Comparison of ENCODE assay signal across 9 mouse cellular contexts in genomic region chr10:41812566-41812965, GRCm38 (mm10). TPM values are rescaled to one million over a fixed set of nuclear protein-coding genes. Genes with fewer than 3 reads are reported as not detected.
DNase-seq lines count a peak whose midpoint lies in the region; ATAC-seq and TF ChIP-seq lines count a peak whose summit lies in the region.
"Had no signal": no experiment of that assay in that cellular context is flagged by ENCODE, and none has a peak within 500 bp of the region (broad histone marks: within the 10 kb centered on the region; RNA-seq: fewer than 3 reads in every experiment).

No protein-coding gene starts in this region.

- DNase-seq in left cerebral cortex, adult 2 months (ENCODE audit: extremely low spot score in 1 of 2, low spot score in 2 of 2): no peak
- no peak for DNase-seq in left cerebral cortex, postnatal 36 days (ENCODE audit: low spot score in 2 of 2)
- peak; percentile 6 for DNase-seq in forebrain, embryonic 10.5 days (ENCODE audit: extremely low spot score, low spot score)
- DNase-seq in spleen, postnatal 36 days (ENCODE audit: low spot score in 2 of 2): no peak
- no peak for DNase-seq in layer of hippocampus, postnatal 36 days
- no peak for DNase-seq in kidney, postnatal 4 days
- DNase-seq: cerebellum, postnatal 36 days had no signal

- H3K27ac ChIP-seq in left cerebral cortex, adult 2 months: no peak overlapping the region
- H3K27ac ChIP-seq in forebrain, embryonic 10.5 days: no peak overlapping the region
- no peak overlapping the region for H3K27ac ChIP-seq in intestine, postnatal 0 days (ENCODE audit: low read depth, low read length)
- H3K27ac ChIP-seq in neural tube, embryonic 12.5 days: no peak overlapping the region

- H3K4me2 ChIP-seq in intestine, postnatal 0 days (replicated peaks; ENCODE audit: low read depth): peak overlapping the region; percentile 86
- peak overlapping the region; percentile 77 for H3K4me2 ChIP-seq in neural tube, embryonic 12.5 days (replicated peaks)

- intact Hi-C loops in left cerebral cortex, adult 2 months (cut with DNase I): loop anchor here (5.0 to 10.0 kb wide), 2 partner anchors 290 to 952 kb away; partner anchors contain the start of gene Sec63
- intact Hi-C loops in left cerebral cortex, postnatal 36 days (cut with DNase I): loop anchor here (5.0 kb wide), 2 partner anchors 295 to 465 kb away; partner anchors contain the start of genes Cd164 and Foxo3

- H3K36me3 ChIP-seq in forebrain, embryonic 10.5 days (replicated peaks): no peaks in the 10 kb centered on the region
- no peaks in the 10 kb centered on the region for H3K36me3 ChIP-seq in intestine, postnatal 0 days (ENCODE audit: control insufficient read depth, insufficient read depth)
- no peaks in the 10 kb centered on the region for H3K36me3 ChIP-seq in neural tube, embryonic 12.5 days

- no peak overlapping the region for H3K9ac ChIP-seq in intestine, postnatal 0 days (ENCODE audit: low read depth, low read length)
- no peak overlapping the region for H3K9ac ChIP-seq in neural tube, embryonic 12.5 days

- H3K9me3 ChIP-seq in forebrain, embryonic 10.5 days: no peaks in the 10 kb centered on the region; the same call in 1 of the 2 replicates
- H3K9me3 ChIP-seq in intestine, postnatal 0 days (ENCODE audit: control insufficient read depth): no peaks in the 10 kb centered on the region
- H3K9me3 ChIP-seq in neural tube, embryonic 12.5 days: no peaks in the 10 kb centered on the region

- peaks cover 44% of the 10 kb centered on the region for H3K4me1 ChIP-seq in forebrain, embryonic 10.5 days
- 0 out of 2 replicates have a peak, but pooled peaks cover 12% of the 10 kb centered on the region for H3K4me1 ChIP-seq in intestine, postnatal 0 days (replicated peaks; ENCODE audit: control insufficient read depth, insufficient read depth, low read length)
- H3K4me1 ChIP-seq in neural tube, embryonic 12.5 days: peaks cover 30% of the 10 kb centered on the region

- 86% methylated on average over 6 of the region's 6 CpGs for WGBS in forebrain, embryonic 10.5 days
- WGBS in intestine, postnatal 0 days: 66% methylated on average over 6 of the region's 6 CpGs
- WGBS in neural tube, embryonic 12.5 days: 77% methylated on average over 6 of the region's 6 CpGs

- no peak for ATAC-seq in intestine, postnatal 0 days
- no peak for ATAC-seq in neural tube, embryonic 12.5 days (ENCODE audit: low FRiP score, low read depth)

- H3K27me3 ChIP-seq in forebrain, embryonic 10.5 days (ENCODE audit: poor library complexity, severe bottlenecking): no peaks in the 10 kb centered on the region
- H3K27me3 ChIP-seq in intestine, postnatal 0 days (replicated peaks; ENCODE audit: control insufficient read depth, insufficient read depth, low read length): no peaks in the 10 kb centered on the region
- no peaks in the 10 kb centered on the region for H3K27me3 ChIP-seq in neural tube, embryonic 12.5 days (replicated peaks)

- peak overlapping the region; percentile 87 for H3K4me3 ChIP-seq in left cerebral cortex, adult 2 months
- peak overlapping the region; percentile 74 for H3K4me3 ChIP-seq in forebrain, embryonic 10.5 days
- no peak overlapping the region; the same call in 1 of the 2 replicates for H3K4me3 ChIP-seq in intestine, postnatal 0 days (ENCODE audit: low read depth, low read length)
- peak overlapping the region; percentile 10; the same call in 1 of the 2 replicates for H3K4me3 ChIP-seq in neural tube, embryonic 12.5 days

- no peak for TF ChIP-seq CTCF in left cerebral cortex, adult 2 months (IDR thresholded peaks at IDR 0.05)
- no peak for TF ChIP-seq CTCF in intestine, postnatal 0 days (IDR thresholded peaks at IDR 0.05; ENCODE audit: low read depth)

RNA-seq across cellular contexts. Expression of gene Sesn1, which starts 2.8 kb away (rescaled TPM):
- 10 to 100 TPM; 50.7 to 51.4 TPM for total RNA-seq in left cerebral cortex, adult 2 months (2021)
- 10 to 100 TPM; 49.6 to 52.7 TPM for total RNA-seq in left cerebral cortex, postnatal 36 days (2021)
- polyA plus RNA-seq in forebrain, embryonic 10.5 days (2016; fragmentation: Nextera tagmentation; extraction: Ambion mirVana): 16.0 and 18.4 TPM in 2 replicates
- polyA plus RNA-seq in intestine, postnatal 0 days (2015; fragmentation: Nextera tagmentation; extraction: Ambion mirVana): 26.2 and 27.3 TPM in 2 replicates
- polyA plus RNA-seq in neural tube, embryonic 12.5 days (2016; fragmentation: Nextera tagmentation; extraction: Ambion mirVana): 29.6 and 34.6 TPM in 2 replicates
- total RNA-seq in layer of hippocampus, postnatal 36 days (2021): 10 to 100 TPM; 47.1 to 51.7 TPM

RNA-seq across cellular contexts. Expression of gene Cep57l1, which starts 2.9 kb away (rescaled TPM):
- total RNA-seq in left cerebral cortex, adult 2 months (2021): 1 to 10 TPM; 5.3 to 7.5 TPM
- total RNA-seq in left cerebral cortex, postnatal 36 days (2021): 1 to 10 TPM; 7.0 to 7.4 TPM
- polyA plus RNA-seq in forebrain, embryonic 10.5 days (2016; fragmentation: Nextera tagmentation; extraction: Ambion mirVana): 26.4 and 27.2 TPM in 2 replicates
- 5.0 and 5.3 TPM in 2 replicates for polyA plus RNA-seq in intestine, postnatal 0 days (2015; fragmentation: Nextera tagmentation; extraction: Ambion mirVana)
- 17.5 and 18.9 TPM in 2 replicates for polyA plus RNA-seq in neural tube, embryonic 12.5 days (2016; fragmentation: Nextera tagmentation; extraction: Ambion mirVana)
- 1 to 10 TPM; 7.0 to 7.9 TPM for total RNA-seq in layer of hippocampus, postnatal 36 days (2021)
